Mouse (Mus musculus) forebrain, embryonic 15.5 days (tissue): ENCODE measurements at regions not wholly inside any gene's neighbourhood (a gene's known extent, or its start where the extent isn't known, plus 50 kb on each side); places are given as distances from the start of the nearest gene placed in this dataset.

Source experiments
- ATAC-seq: fragments of 200-750 bp; cut with Nextera tagmentation; replicated peaks from 2 replicates; pipeline ENCODE4 v1.8.0; 2017; ENCODE audit warnings: mild to moderate bottlenecking, moderate TSS enrichment, moderate library complexity
- H3K27ac ChIP-seq: fragments of 300-500 bp; sonication (generic); replicated peaks from 2 replicates; pipeline ENCODE4 v1.5.1; 2015; ENCODE audit warnings: mild to moderate bottlenecking, inconsistent platforms
- H3K27me3 ChIP-seq: fragments of 300-500 bp; sonication (generic); 2 replicates; pipeline ENCODE4 v1.6.1; 2015; ENCODE audit warnings: inconsistent platforms
- H3K36me3 ChIP-seq: fragments of 300-500 bp; sonication (generic); 2 replicates; pipeline ENCODE4 v1.6.1; 2015; ENCODE audit warnings: mild to moderate bottlenecking, inconsistent platforms
- H3K4me1 ChIP-seq: fragments of 300-500 bp; sonication (generic); 2 replicates; pipeline ENCODE4 v1.6.1; 2015; ENCODE audit warnings: inconsistent platforms
- H3K4me2 ChIP-seq: fragments of 300-500 bp; sonication (generic); replicated peaks from 2 replicates; pipeline ENCODE4 v1.6.1; 2015; ENCODE audit warnings: mild to moderate bottlenecking, inconsistent platforms
- H3K4me3 ChIP-seq: fragments of 300-500 bp; sonication (generic); 2 replicates; pipeline ENCODE4 v1.5.1; 2015; ENCODE audit warnings: mild to moderate bottlenecking, inconsistent platforms
- H3K9ac ChIP-seq: fragments of 300-500 bp; sonication (generic); replicated peaks from 2 replicates; pipeline ENCODE4 v1.6.1; 2015; ENCODE audit warnings: mild to moderate bottlenecking, inconsistent platforms
- H3K9me3 ChIP-seq: fragments of 300-500 bp; sonication (generic); 2 replicates; pipeline ENCODE4 v1.6.1; 2016; ENCODE audit warnings: inconsistent platforms
- WGBS: fragments of 180-500 bp; shearing (Covaris S2); methylation state at CpG from one replicate; pipeline ENCODE4 v1.1.7; 2015; ENCODE audit warnings: mixed read lengths; 5-methylcytosine and 5-hydroxymethylcytosine counted together

DNA sequence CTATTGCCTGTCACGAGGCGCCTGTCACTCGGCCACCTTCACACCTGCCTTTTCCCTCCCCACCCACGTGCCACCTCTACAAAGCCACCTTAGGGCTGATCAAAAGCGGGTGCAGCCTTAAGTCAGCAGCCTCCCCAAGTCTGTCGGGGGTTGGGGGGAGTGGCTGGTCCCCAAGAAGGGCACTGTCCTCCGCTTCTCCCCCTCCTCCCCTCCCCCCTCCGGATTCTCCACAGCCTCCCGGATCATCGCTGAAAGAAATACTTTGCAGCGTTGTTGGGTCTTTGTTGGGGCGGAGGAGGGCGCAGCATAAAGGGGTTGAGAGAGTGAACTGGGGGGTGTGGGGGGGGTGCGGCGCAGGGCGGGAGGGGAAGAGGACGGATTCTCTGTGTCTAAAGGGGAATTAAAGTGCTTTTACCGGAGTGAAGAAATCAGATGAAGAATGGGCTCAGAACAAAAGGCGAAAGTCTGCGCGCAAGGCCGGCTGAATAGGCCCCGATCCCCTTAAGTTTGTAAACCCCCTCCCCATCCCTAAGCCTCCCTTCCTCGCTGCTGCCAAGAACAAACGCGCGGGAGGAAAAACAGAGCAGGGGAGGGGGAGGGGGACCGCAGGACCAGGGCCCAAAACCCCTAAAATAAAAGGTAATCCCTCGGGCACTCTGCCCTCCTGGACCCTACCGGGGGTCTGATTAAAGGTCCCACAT lies 109.3 kb upstream of the Lhx5 start:
- Histone ChIP-seq H3K4me2 (peak overlapping the region; percentile 47), H3K27me3 (no peaks in the 10 kb centered on the region), H3K36me3 (no peaks in the 10 kb centered on the region), H3K9ac (peak overlapping the region; percentile 46), H3K9me3 (no peaks in the 10 kb centered on the region), H3K4me1 (peaks cover 16% of the 10 kb centered on the region), H3K27ac (0 out of 2 replicates have a peak overlapping the region, but pooled peaks have one; percentile 15), H3K4me3 (peak overlapping the region; percentile 29)
- WGBS, result 1% methylated on average over 30 of the region's 30 CpGs
- ATAC-seq, result peak; percentile 69

DNA sequence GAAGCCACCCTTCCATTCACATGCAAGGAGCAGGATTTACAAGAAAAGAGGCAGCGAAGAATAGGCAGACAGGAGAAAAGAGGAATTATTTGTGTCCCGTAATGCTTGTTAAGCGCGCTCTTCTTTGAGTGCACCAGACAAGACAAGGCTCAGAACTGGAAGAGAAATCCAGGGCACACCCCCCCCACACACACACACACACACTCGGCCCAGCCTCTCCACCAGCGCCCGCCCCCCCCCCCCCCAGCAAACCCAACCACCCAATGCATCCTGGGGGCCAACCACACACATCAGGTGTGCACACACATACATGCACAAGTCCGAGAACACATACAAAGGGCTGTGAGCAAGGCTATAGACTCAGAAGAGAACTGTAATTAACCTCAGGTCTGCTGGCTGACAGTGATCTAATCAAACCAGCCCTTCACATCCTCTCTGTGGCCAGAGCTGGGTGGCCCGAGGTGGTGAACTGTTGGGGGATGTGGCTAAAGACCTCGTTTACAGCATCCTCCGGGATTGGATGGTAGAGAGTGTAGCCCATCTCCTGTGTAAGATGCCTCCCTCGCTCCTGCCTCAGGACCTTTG lies 108.7 kb upstream of the Lhx5 start:
- Histone ChIP-seq H3K9me3 (no peaks in the 10 kb centered on the region), H3K4me2 (peak overlapping the region; percentile 47), H3K27me3 (no peaks in the 10 kb centered on the region), H3K4me3 (peak overlapping the region; percentile 29), H3K27ac (no peak overlapping the region), H3K36me3 (no peaks in the 10 kb centered on the region), H3K4me1 (peaks cover 16% of the 10 kb centered on the region), H3K9ac (peak overlapping the region; percentile 46)
- WGBS, result 7% methylated on average over 10 of the region's 12 CpGs
- ATAC-seq, result peak; percentile 33; the same call in 1 of the 2 replicates

DNA sequence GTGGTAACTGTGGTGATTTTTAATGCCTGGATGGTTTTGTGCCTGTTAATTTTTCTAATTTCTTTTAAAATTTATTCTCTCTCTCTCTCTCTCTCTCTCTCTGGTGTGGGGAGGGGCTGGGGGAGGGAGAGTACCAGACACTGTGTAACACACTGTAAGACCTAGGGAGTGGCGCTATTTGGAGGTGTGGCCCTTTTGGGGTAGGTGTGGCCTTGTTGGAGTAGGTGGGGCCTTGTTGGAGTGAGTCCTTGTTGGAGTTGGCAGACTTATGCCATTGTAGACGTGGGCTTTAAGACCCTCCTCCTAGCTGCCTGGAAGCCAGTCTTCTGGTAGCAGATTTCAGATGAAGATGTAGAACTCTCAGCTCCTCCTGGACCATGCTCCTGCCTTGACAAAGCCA lies 107.4 kb upstream of the Lhx5 start:
- no peaks in the 10 kb centered on the region for H3K27me3 ChIP-seq
- no peaks in the 10 kb centered on the region for H3K9me3 ChIP-seq
- H3K27ac ChIP-seq, result no peak overlapping the region
- H3K9ac ChIP-seq, result no peak overlapping the region
- WGBS, result 71% methylated on average over 2 of the region's 2 CpGs
- H3K4me2 ChIP-seq, result no peak overlapping the region
- H3K4me3 ChIP-seq, result no peak overlapping the region
- peaks cover 16% of the 10 kb centered on the region for H3K4me1 ChIP-seq
- H3K36me3 ChIP-seq, result no peaks in the 10 kb centered on the region
- no peak for ATAC-seq

DNA sequence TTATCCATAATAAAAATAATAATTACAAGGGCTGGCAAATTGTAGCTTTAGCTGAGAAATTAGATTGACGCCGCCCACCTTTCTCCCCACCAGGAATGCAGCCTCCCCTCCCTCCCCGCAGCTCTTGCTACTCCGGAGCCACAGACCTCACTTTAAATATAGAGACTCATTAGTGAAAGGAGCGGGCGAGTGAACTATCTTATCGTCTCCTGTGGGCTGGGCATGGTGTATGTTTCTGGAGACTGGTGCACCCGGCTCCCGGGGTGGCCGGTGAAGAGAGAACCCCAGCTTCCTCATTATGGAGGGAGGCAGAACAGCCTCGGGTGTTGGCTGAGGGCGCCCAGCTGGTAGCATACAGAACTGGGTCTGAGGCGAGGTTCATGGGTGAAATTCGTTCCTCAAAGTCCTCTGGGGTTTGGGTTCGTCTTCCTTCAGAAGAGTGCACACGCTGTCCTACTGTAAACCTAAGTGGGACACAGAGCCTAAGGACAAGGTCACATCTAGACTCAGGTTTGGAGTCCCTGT lies 106.1 kb upstream of the Lhx5 start:
- Histone ChIP-seq H3K9ac (no peak overlapping the region), H3K36me3 (no peaks in the 10 kb centered on the region), H3K4me3 (no peak overlapping the region), H3K27ac (no peak overlapping the region), H3K9me3 (no peaks in the 10 kb centered on the region), H3K27me3 (no peaks in the 10 kb centered on the region), H3K4me2 (no peak overlapping the region), H3K4me1 (peaks cover 16% of the 10 kb centered on the region)
- ATAC-seq, result no peak
- WGBS, result 63% methylated on average over 16 of the region's 16 CpGs

DNA sequence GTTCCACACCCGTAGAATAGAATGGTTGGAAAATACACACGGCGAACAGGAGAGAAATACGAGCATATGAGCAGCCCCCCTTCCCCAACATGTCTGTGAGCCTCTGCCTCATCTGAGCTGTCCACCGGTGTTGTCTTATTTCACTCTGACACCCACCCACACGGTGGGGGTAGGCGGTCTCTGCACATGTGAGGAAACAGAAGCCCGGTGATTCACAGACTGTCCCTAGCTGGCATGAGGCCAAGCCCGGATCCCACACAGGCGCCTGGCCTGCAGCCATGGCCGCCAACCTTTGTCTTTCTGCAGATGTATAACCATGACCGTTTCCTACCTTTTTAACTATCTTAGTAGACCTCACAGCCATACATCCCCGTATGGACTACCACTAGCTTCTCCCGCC lies 99.5 kb upstream of the Lhx5 start:
- Histone ChIP-seq H3K4me2 (no peak overlapping the region), H3K27ac (no peak overlapping the region), H3K4me3 (no peak overlapping the region), H3K27me3 (no peaks in the 10 kb centered on the region), H3K9ac (no peak overlapping the region), H3K4me1 (peaks cover 5% of the 10 kb centered on the region), H3K36me3 (no peaks in the 10 kb centered on the region), H3K9me3 (no peaks in the 10 kb centered on the region)
- ATAC-seq, result no peak
- 58% methylated on average over 14 of the region's 14 CpGs for WGBS

DNA sequence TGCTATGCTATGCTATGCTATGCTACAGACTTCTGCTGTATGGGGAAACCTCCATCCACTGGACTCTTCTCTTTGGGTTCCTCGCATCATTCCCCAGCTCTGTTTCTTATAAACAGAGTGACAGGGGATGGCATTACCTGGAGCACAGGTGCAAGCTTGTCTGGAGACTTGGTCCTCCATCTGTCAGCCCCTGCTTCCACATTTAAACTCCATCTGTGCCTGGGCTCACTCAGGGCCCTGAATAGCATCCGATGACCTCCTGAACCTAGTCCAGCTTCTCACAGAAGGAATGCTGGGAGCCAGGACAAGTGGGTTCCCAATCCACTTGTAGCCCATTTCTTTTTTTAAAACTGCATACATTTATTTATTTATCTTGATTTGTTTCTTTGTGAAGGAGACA lies 92.3 kb upstream of the Lhx5 start:
- no peak overlapping the region for H3K27ac ChIP-seq
- no peak overlapping the region for H3K9ac ChIP-seq
- H3K27me3 ChIP-seq, result no peaks in the 10 kb centered on the region
- H3K9me3 ChIP-seq, result no peaks in the 10 kb centered on the region
- 86% methylated on average over 2 of the region's 2 CpGs for WGBS
- no peak overlapping the region for H3K4me3 ChIP-seq
- no peak overlapping the region for H3K4me2 ChIP-seq
- no peaks in the 10 kb centered on the region for H3K4me1 ChIP-seq
- no peaks in the 10 kb centered on the region for H3K36me3 ChIP-seq
- ATAC-seq, result no peak

DNA sequence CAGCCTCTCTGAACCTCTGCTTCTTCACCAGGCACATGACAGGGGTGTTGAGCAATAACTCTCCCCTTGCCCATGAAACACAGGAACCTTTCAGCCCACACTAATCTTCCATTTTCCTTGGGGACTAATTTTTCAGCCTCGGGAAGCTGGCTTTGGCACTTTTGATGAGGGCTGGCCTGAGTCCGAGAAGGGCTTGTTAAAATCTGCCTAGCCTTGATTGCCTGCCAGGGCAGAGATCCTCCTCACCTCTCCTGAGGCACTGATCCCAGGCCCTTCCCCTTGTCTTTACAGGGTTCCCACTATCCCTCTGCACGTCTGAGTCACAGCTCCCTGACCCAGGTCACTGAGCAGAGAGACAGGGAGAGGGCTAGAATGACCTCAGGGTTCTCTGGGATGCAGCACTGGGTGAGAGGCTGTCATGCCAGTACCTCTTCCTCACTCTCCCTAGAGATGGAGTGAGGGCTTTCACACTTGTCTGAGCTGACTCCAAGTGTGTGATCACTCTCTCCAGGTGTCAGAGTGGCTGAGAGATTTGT lies 90.7 kb upstream of the Lhx5 start:
- H3K27ac ChIP-seq, result no peak overlapping the region
- no peaks in the 10 kb centered on the region for H3K9me3 ChIP-seq
- H3K4me1 ChIP-seq, result no peaks in the 10 kb centered on the region
- no peak overlapping the region for H3K4me2 ChIP-seq
- no peaks in the 10 kb centered on the region for H3K36me3 ChIP-seq
- no peaks in the 10 kb centered on the region for H3K27me3 ChIP-seq
- H3K9ac ChIP-seq, result no peak overlapping the region
- 34% methylated on average over 3 of the region's 3 CpGs for WGBS
- no peak overlapping the region for H3K4me3 ChIP-seq
- no peak for ATAC-seq

DNA sequence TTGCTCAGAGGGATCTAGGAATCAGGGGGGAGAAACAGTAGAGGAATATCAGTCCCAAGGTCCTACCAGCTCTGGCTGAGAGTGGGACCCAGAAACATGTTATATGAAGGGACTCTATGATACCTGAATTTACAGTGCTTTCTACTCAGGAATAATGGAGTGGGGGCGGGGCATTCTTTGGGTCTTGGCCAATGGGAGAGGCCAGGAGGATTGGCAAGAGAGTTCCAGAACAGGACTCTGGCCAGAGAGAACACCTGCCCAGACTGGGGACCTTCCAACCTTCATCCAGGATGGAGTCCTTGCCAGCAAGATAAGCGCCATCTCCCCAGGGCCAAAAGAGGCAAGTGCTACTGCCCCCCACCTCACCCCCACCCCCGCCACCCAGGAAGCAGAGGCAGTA lies 81.0 kb upstream of the Lhx5 start:
- no peaks in the 10 kb centered on the region for H3K36me3 ChIP-seq
- no peaks in the 10 kb centered on the region for H3K4me1 ChIP-seq
- no peak overlapping the region for H3K4me2 ChIP-seq
- 93% methylated on average over 3 of the region's 3 CpGs for WGBS
- H3K27ac ChIP-seq, result no peak overlapping the region
- ATAC-seq, result no peak
- no peak overlapping the region for H3K9ac ChIP-seq
- H3K9me3 ChIP-seq, result no peaks in the 10 kb centered on the region
- no peaks in the 10 kb centered on the region for H3K27me3 ChIP-seq
- H3K4me3 ChIP-seq, result no peak overlapping the region

DNA sequence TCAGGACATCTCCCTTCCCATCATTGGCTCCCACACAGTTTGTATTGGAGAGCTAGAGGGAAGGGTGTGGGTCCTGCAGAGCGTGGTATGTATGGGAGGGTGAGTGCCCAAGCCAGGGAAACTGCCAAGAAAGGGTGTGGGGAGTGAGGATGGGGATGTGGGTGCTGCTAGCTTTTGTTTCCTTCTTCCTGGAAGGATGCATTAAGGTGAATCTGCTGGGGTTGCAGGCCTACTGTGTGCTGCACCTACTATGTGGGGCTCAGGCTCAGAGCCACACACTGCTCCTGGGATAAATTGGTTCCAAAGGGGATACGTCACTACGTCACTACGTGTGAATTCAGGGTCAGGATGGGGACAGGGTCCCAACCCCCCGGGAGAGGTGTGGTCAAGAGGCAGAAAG lies 79.7 kb upstream of the Lhx5 start:
- Histone ChIP-seq H3K36me3 (no peaks in the 10 kb centered on the region), H3K9me3 (no peaks in the 10 kb centered on the region), H3K27ac (no peak overlapping the region), H3K4me2 (no peak overlapping the region), H3K9ac (no peak overlapping the region), H3K4me1 (no peaks in the 10 kb centered on the region), H3K27me3 (no peaks in the 10 kb centered on the region), H3K4me3 (no peak overlapping the region)
- ATAC-seq, result no peak
- WGBS, result 73% methylated on average over 5 of the region's 5 CpGs

DNA sequence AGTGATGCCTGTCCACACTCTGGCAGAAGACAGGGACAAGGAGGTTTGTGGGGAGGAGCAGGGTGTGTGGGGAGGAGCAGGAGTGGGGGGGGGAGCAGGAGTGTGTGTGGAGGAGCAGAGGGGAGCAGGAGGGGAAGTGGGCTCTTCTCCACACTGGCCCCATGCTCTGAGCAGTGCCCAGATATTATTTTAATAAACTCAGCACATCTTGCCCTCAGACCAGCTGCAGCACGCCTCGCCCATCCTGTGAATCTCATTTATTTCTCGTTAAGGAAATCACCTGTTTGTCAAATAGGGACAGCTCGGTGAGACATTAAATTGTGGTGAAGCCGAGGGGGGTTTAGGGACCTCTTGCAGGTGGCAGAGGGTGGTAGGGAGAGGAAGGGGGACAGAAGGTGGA lies 77.8 kb upstream of the Lhx5 start:
- H3K4me1 ChIP-seq, result peaks cover 5% of the 10 kb centered on the region; the same call in 1 of the 2 replicates
- H3K27ac ChIP-seq, result no peak overlapping the region
- H3K9me3 ChIP-seq, result no peaks in the 10 kb centered on the region
- no peaks in the 10 kb centered on the region for H3K36me3 ChIP-seq
- no peak for ATAC-seq
- no peak overlapping the region for H3K4me3 ChIP-seq
- 60% methylated on average over 5 of the region's 5 CpGs for WGBS
- no peak overlapping the region for H3K9ac ChIP-seq
- no peak overlapping the region for H3K4me2 ChIP-seq
- H3K27me3 ChIP-seq, result peaks cover 7% of the 10 kb centered on the region; the same call in 1 of the 2 replicates

DNA sequence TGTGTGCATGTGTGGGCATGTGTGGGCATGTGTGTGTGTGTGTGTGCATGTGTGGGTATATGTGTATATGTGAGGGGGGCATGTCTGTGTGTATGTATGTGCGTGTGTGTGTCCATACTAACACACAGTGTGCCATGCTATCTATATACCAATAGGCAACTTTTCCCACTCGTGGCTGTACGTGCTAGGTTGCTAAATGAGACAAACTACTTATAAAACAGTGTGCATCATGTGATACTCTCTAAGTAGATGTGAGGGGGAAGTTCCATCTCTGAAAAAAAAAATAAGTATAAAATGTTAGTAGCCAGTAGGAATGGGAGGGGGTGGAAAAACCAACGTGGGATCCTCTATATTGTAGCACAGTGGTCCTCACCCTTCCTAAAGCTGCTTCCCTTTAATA lies 74.5 kb upstream of the Lhx5 start:
- Histone ChIP-seq H3K27me3 (peaks cover 7% of the 10 kb centered on the region; the same call in 1 of the 2 replicates), H3K27ac (no peak overlapping the region), H3K4me2 (no peak overlapping the region), H3K9ac (no peak overlapping the region), H3K4me3 (no peak overlapping the region), H3K4me1 (peaks cover 5% of the 10 kb centered on the region; the same call in 1 of the 2 replicates), H3K9me3 (no peaks in the 10 kb centered on the region), H3K36me3 (no peaks in the 10 kb centered on the region)
- no peak for ATAC-seq
- 79% methylated on average over 4 of the region's 4 CpGs for WGBS

DNA sequence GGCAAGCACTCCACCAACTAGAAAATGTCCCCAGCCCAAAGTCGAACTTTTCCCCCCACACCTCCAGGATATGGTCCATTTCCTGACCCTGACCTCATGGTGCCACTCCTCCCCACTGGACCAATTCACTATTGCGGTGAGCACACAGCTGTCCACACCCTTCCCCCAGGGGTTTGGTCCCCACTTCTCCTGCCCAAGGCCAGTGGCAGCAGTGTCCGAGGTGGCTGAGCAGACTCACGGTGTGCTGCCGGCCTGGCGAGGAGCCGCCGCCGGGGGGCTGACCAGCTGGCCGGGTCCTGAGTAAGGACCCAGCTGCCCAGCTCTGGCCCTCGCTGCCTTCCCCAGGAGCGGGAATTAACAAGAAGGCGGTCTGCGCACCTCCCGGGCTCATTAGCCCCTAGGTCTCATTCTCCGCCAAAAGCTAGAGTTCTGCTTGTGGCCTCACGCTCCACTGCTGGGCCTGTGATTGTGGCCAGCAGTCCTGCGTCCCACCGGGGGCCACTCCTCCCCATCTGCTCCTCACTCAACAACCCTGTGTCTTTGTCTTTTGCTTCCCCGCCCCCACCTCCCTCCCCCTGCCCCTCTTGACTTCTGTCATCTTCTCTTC lies 73.3 kb upstream of the Lhx5 start:
- peaks cover 5% of the 10 kb centered on the region; the same call in 1 of the 2 replicates for H3K4me1 ChIP-seq
- H3K4me3 ChIP-seq, result no peak overlapping the region
- no peak overlapping the region for H3K4me2 ChIP-seq
- H3K27me3 ChIP-seq, result peaks cover 7% of the 10 kb centered on the region; the same call in 1 of the 2 replicates
- no peak overlapping the region for H3K27ac ChIP-seq
- no peak overlapping the region for H3K9ac ChIP-seq
- no peak for ATAC-seq
- WGBS, result 11% methylated on average over 20 of the region's 20 CpGs
- no peaks in the 10 kb centered on the region for H3K36me3 ChIP-seq
- H3K9me3 ChIP-seq, result no peaks in the 10 kb centered on the region
